Mouse (Mus musculus): Measurements from ENCODE around the gene Rrbp1. TPM values are rescaled to one million over a fixed set of nuclear protein-coding genes. Genes with fewer than 3 reads are reported as not detected.

The Rrbp1 gene
- polyA plus RNA-seq, 1 experiment from 2014 or later, result 64.8 TPM

- no peaks in the 10 kb centered on the region for H3K27me3 ChIP-seq (ENCODE audit: control insufficient read depth, insufficient read depth, low read length)
- no peak overlapping the region for H3K4me2 ChIP-seq
- no peak for ATAC-seq (replicated peaks; ENCODE audit: insufficient number of reproducible peaks, low FRiP score, low TSS enrichment)
- H3K4me1 ChIP-seq (ENCODE audit: control insufficient read depth, insufficient read depth, low read length), result peaks cover 24% of the 10 kb centered on the region
- WGBS (ENCODE audit: insufficient replicate concordance), result 58% methylated on average over 3 of the region's 3 CpGs
- H3K9ac ChIP-seq (ENCODE audit: low read depth, low read length), result no peak overlapping the region
- H3K36me3 ChIP-seq (ENCODE audit: control insufficient read depth, insufficient read depth, low read length), result no peaks in the 10 kb centered on the region
- H3K27ac ChIP-seq (ENCODE audit: low read depth, low read length), result no peak overlapping the region
- no peak overlapping the region for H3K4me3 ChIP-seq (ENCODE audit: low read depth, low read length)
- no peaks in the 10 kb centered on the region for H3K9me3 ChIP-seq (replicated peaks; ENCODE audit: control insufficient read depth, low read length)
Measured at GRCm38 (mm10) chr2:143929607-143930311, 81.3 kb downstream of the Rrbp1 start.

DNA sequence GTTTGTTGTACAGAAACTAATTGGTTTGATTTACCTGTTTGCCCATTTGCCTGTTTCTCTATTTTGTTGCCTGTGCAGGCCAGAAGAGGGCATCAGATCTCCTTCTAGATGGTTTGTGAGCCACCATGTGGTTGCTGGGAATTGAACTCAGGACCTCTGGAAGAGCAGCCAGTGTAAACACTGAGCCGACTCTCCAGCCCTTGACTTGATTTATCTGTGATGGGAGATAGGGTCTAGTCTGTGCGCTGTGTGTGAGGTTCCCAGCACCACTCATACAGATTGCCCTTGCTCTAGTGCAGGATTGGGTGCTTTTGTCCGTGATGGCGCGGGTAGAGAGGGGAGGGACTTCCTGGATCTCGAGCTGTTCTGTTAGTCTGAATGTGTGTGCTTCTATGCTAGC, 85.2 kb downstream of the Rrbp1 start:
- no peaks in the 10 kb centered on the region for H3K27me3 ChIP-seq (ENCODE audit: control insufficient read depth, insufficient read depth, low read length)
- no peak for ATAC-seq (replicated peaks; ENCODE audit: insufficient number of reproducible peaks, low FRiP score, low TSS enrichment)
- H3K9me3 ChIP-seq (replicated peaks; ENCODE audit: control insufficient read depth, low read length), result no peaks in the 10 kb centered on the region
- no peak overlapping the region for H3K4me3 ChIP-seq (ENCODE audit: low read depth, low read length)
- 86% methylated on average over 6 of the region's 6 CpGs for WGBS (ENCODE audit: insufficient replicate concordance)
- no peak overlapping the region for H3K4me2 ChIP-seq
- H3K4me1 ChIP-seq (ENCODE audit: control insufficient read depth, insufficient read depth, low read length), result peaks cover 23% of the 10 kb centered on the region
- no peak overlapping the region for H3K27ac ChIP-seq (ENCODE audit: low read depth, low read length)
- no peak overlapping the region for H3K9ac ChIP-seq (ENCODE audit: low read depth, low read length)
- H3K36me3 ChIP-seq (ENCODE audit: control insufficient read depth, insufficient read depth, low read length), result no peaks in the 10 kb centered on the region

DNA sequence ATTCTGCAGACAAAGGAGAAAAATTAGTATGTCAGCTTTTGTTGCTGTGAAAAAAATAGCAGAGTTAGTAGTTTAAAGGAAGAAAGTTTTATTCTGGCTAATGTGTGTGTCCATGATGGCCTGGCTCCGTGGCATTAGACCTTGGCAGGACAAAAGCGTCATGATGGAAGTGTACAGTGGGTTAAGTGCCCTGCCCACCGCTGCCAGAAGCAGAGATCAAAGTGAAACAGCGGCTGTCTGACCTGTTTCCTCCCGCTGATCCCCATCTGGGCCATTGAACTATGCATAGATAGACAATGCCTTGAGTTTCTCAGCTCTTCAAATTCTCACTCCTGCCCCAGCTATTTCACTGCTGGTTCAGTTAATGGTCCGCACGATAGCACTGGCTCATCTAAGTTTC, 87.0 kb downstream of the Rrbp1 start:
- Histone ChIP-seq H3K27ac (ENCODE audit: low read depth, low read length) (peak overlapping the region; percentile 81), H3K4me1 (ENCODE audit: control insufficient read depth, insufficient read depth, low read length) (peaks cover 27% of the 10 kb centered on the region), H3K9ac (ENCODE audit: low read depth, low read length) (peak overlapping the region; percentile 22; the same call in 1 of the 2 replicates), H3K9me3 (replicated peaks; ENCODE audit: control insufficient read depth, low read length) (no peaks in the 10 kb centered on the region), H3K4me2 (peak overlapping the region; percentile 49), H3K27me3 (ENCODE audit: control insufficient read depth, insufficient read depth, low read length) (no peaks in the 10 kb centered on the region), H3K36me3 (ENCODE audit: control insufficient read depth, insufficient read depth, low read length) (no peaks in the 10 kb centered on the region), H3K4me3 (ENCODE audit: low read depth, low read length) (0 out of 2 replicates have a peak overlapping the region, but pooled peaks have one; percentile 8)
- 30% methylated on average over 7 of the region's 7 CpGs for WGBS (ENCODE audit: insufficient replicate concordance)
- no peak for ATAC-seq (replicated peaks; ENCODE audit: insufficient number of reproducible peaks, low FRiP score, low TSS enrichment)

GRCm38 (mm10) chr2:143918831-143919502, 92.1 kb downstream of the Rrbp1 start:
- WGBS (ENCODE audit: insufficient replicate concordance), result 55% methylated on average over 4 of the region's 4 CpGs

DNA sequence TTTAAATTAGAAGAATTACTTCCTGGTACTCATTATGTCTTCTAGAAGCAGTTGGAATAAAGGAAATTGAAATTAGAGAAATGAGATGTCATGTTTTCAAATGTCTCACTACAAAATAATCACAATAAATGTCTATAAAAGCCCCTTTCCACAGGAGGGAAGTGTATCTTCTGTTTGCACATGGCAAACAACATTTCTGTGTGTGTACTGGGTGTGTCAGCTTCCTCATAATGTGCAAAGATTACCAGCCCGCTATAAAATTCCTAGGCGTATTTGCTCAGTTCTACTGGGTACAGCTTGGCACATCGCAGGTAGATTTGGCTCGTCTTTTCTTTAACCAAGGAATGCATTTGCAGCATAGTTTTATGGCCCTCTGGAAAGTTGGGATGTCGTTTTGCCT, 93.4 kb downstream of the Rrbp1 start:
- Histone ChIP-seq H3K4me2 (peak overlapping the region; percentile 74), H3K27me3 (ENCODE audit: control insufficient read depth, insufficient read depth, low read length) (no peaks in the 10 kb centered on the region), H3K36me3 (ENCODE audit: control insufficient read depth, insufficient read depth, low read length) (no peaks in the 10 kb centered on the region), H3K4me1 (ENCODE audit: control insufficient read depth, insufficient read depth, low read length) (peaks cover 25% of the 10 kb centered on the region), H3K27ac (ENCODE audit: low read depth, low read length) (peak overlapping the region; percentile 36; the same call in 1 of the 2 replicates), H3K9ac (ENCODE audit: low read depth, low read length) (peak overlapping the region; percentile 96), H3K4me3 (ENCODE audit: low read depth, low read length) (peak overlapping the region; percentile 90), H3K9me3 (replicated peaks; ENCODE audit: control insufficient read depth, low read length) (no peaks in the 10 kb centered on the region)
- WGBS (ENCODE audit: insufficient replicate concordance), result 57% methylated on average over 5 of the region's 5 CpGs
- ATAC-seq (replicated peaks; ENCODE audit: insufficient number of reproducible peaks, low FRiP score, low TSS enrichment), result no peak

More at GRCm38 (mm10) chr2:143918831-143919502, 92.1 kb downstream of the Rrbp1 start:
- Histone ChIP-seq H3K27me3 (ENCODE audit: control insufficient read depth, insufficient read depth, low read length) (no peaks in the 10 kb centered on the region), H3K9me3 (replicated peaks; ENCODE audit: control insufficient read depth, low read length) (no peaks in the 10 kb centered on the region), H3K9ac (ENCODE audit: low read depth, low read length) (no peak overlapping the region), H3K4me2 (peak overlapping the region; percentile 74), H3K4me3 (ENCODE audit: low read depth, low read length) (peak overlapping the region; percentile 90), H3K27ac (ENCODE audit: low read depth, low read length) (no peak overlapping the region), H3K4me1 (ENCODE audit: control insufficient read depth, insufficient read depth, low read length) (peaks cover 31% of the 10 kb centered on the region), H3K36me3 (ENCODE audit: control insufficient read depth, insufficient read depth, low read length) (no peaks in the 10 kb centered on the region)
- ATAC-seq (replicated peaks; ENCODE audit: insufficient number of reproducible peaks, low FRiP score, low TSS enrichment), result no peak

DNA sequence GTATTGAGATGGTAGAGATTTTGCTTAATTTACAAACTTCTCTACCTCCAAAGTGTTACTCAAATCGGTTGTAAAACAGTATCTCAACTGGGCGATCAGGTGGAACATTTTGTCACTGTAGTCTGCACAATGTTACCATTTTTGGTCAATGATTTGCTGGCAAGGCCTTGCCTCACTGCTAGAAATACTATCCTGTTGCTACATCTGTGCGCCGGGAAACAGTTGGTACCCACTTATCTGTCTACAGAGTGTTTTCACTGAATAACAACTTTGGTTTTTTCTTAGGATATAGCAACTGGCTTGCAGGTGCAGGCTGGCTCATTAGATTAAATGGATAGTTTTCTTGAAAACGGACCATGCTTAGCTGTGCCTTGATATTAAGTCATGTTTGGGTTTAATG, 94.8 kb downstream of the Rrbp1 start:
- peaks cover 25% of the 10 kb centered on the region for H3K4me1 ChIP-seq (ENCODE audit: control insufficient read depth, insufficient read depth, low read length)
- peak overlapping the region; percentile 99 for H3K27ac ChIP-seq (ENCODE audit: low read depth, low read length)
- no peaks in the 10 kb centered on the region for H3K9me3 ChIP-seq (replicated peaks; ENCODE audit: control insufficient read depth, low read length)
- H3K9ac ChIP-seq (ENCODE audit: low read depth, low read length), result peak overlapping the region; percentile 96
- no peak for ATAC-seq (replicated peaks; ENCODE audit: insufficient number of reproducible peaks, low FRiP score, low TSS enrichment)
- WGBS (ENCODE audit: insufficient replicate concordance), result 3% methylated on average over 5 of the region's 5 CpGs
- H3K4me2 ChIP-seq, result peak overlapping the region; percentile 74
- no peaks in the 10 kb centered on the region for H3K27me3 ChIP-seq (ENCODE audit: control insufficient read depth, insufficient read depth, low read length)
- H3K36me3 ChIP-seq (ENCODE audit: control insufficient read depth, insufficient read depth, low read length), result no peaks in the 10 kb centered on the region
- H3K4me3 ChIP-seq (ENCODE audit: low read depth, low read length), result peak overlapping the region; percentile 90

DNA sequence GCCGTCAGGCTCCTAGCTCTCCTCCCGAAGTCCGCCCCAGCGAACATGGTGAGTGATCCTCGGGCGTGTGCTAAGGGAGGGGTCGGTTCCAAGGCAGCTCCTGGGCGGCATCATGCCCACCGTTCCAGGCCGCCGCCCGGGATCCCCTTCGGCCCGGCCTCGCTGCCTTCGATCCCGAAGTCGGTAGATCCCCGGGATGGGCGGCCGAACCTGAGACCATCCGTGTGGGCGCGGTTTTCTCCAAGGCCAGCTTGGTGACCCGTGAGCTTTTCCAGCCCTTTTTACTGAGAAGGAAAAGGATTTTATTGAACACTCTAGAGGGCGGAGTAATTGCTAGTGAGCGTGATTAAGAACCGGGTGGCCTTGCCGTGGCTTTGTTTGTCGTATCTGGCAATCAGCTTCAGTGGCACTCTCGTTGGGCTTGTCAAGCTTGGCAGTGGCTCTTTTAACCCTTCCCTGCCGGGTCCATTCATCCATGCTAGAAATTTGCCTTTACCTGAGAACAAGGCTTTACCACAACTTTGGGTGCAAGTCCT, 95.4 kb downstream of the Rrbp1 start:
- Histone ChIP-seq H3K36me3 (ENCODE audit: control insufficient read depth, insufficient read depth, low read length) (no peaks in the 10 kb centered on the region), H3K4me1 (ENCODE audit: control insufficient read depth, insufficient read depth, low read length) (peaks cover 20% of the 10 kb centered on the region), H3K27ac (ENCODE audit: low read depth, low read length) (peak overlapping the region; percentile 99), H3K4me2 (peak overlapping the region; percentile 74), H3K27me3 (ENCODE audit: control insufficient read depth, insufficient read depth, low read length) (no peaks in the 10 kb centered on the region), H3K9ac (ENCODE audit: low read depth, low read length) (peak overlapping the region; percentile 96), H3K4me3 (ENCODE audit: low read depth, low read length) (peak overlapping the region; percentile 90), H3K9me3 (replicated peaks; ENCODE audit: control insufficient read depth, low read length) (no peaks in the 10 kb centered on the region)
- WGBS (ENCODE audit: insufficient replicate concordance), result under 1% methylated on average over 32 of the region's 32 CpGs
- 0 out of 2 replicates have a peak, but pooled peaks have one; percentile 0 for ATAC-seq (replicated peaks; ENCODE audit: insufficient number of reproducible peaks, low FRiP score, low TSS enrichment)

- H3K4me3 ChIP-seq (ENCODE audit: low read depth, low read length), result peak within 1 kb of the TSS; percentile 90
- ATAC-seq (replicated peaks; ENCODE audit: insufficient number of reproducible peaks, low FRiP score, low TSS enrichment), result peak; percentile 98
- no peaks in the 10 kb centered on the region for H3K36me3 ChIP-seq (ENCODE audit: control insufficient read depth, insufficient read depth, low read length)
- peak within 1 kb of the TSS; percentile 99 for H3K27ac ChIP-seq (ENCODE audit: low read depth, low read length)
- H3K9me3 ChIP-seq (replicated peaks; ENCODE audit: control insufficient read depth, low read length), result no peaks in the 10 kb centered on the region
- H3K27me3 ChIP-seq (ENCODE audit: control insufficient read depth, insufficient read depth, low read length), result no peaks in the 10 kb centered on the region
- H3K4me1 ChIP-seq (ENCODE audit: control insufficient read depth, insufficient read depth, low read length), result peaks cover 18% of the 10 kb centered on the region
- under 1% methylated on average over 69 of the region's 71 CpGs for WGBS (ENCODE audit: insufficient replicate concordance)
- peak within 1 kb of the TSS; percentile 74 for H3K4me2 ChIP-seq
- peak within 1 kb of the TSS; percentile 96 for H3K9ac ChIP-seq (ENCODE audit: low read depth, low read length)
Measured at GRCm38 (mm10) chr2:143914760-143915599, 96.1 kb downstream of the Rrbp1 start, which contains the start of gene Dstn. Gene Dstn (plus strand): TSS chr2:143915320.
